Mouse (Mus musculus) cerebral cortex, adult 2 months (tissue): ENCODE measurements around the gene Wdfy3.

Source experiments
- WGBS: fragments of 180-500 bp; shearing (Covaris S2); methylation state at CpG from one replicate; pipeline ENCODE4 v1.1.7; 2018; 5-methylcytosine and 5-hydroxymethylcytosine counted together

Wdfy3 gene

GRCm38 (mm10) chr5:102069767-102070413 is at the start of gene Wdfy3:
Gene Wdfy3, minus strand, starts transcription at chr5:102069921.
- WGBS = under 1% methylated on average over 58 of the region's 62 CpGs

- WGBS = 30% methylated on average over 14 of the region's 14 CpGs
Observed at GRCm38 (mm10) chr5:102113009-102113408, 43.3 kb upstream of the Wdfy3 start.

- WGBS = 83% methylated on average over 7 of the region's 7 CpGs
Observed at GRCm38 (mm10) chr5:102112034-102112433, 42.3 kb upstream of the Wdfy3 start.

- 42% methylated on average over 7 of the region's 7 CpGs for WGBS
Observed at GRCm38 (mm10) chr5:102110031-102110430, 40.3 kb upstream of the Wdfy3 start.

- 75% methylated on average over 3 of the region's 3 CpGs for WGBS
Observed at GRCm38 (mm10) chr5:102105919-102106318, 36.2 kb upstream of the Wdfy3 start.

GRCm38 (mm10) chr5:102101815-102102214 is 32.1 kb upstream of the Wdfy3 start:
- WGBS = 89% methylated on average over 1 of the region's 1 CpGs

GRCm38 (mm10) chr5:102100246-102101241 is 30.8 kb upstream of the Wdfy3 start:
- 78% methylated on average over 21 of the region's 21 CpGs for whole genome bisulfite sequencing

- WGBS = 53% methylated on average over 4 of the region's 4 CpGs
Observed at GRCm38 (mm10) chr5:102095576-102095975, 25.9 kb upstream of the Wdfy3 start.

GRCm38 (mm10) chr5:102090686-102091085 is 21.0 kb upstream of the Wdfy3 start:
- 83% methylated on average over 3 of the region's 3 CpGs for WGBS

- 33% methylated on average over 18 of the region's 18 CpGs for WGBS
Observed at GRCm38 (mm10) chr5:102084737-102085705, 15.3 kb upstream of the Wdfy3 start.

- 4% methylated on average over 1 of the region's 1 CpGs for WGBS
Observed at GRCm38 (mm10) chr5:102074086-102074485, 4.4 kb upstream of the Wdfy3 start.

- 66% methylated on average over 4 of the region's 4 CpGs for WGBS
Observed at GRCm38 (mm10) chr5:102072057-102072456, 2.3 kb upstream of the Wdfy3 start.

- WGBS = 64% methylated on average over 3 of the region's 3 CpGs
Observed at GRCm38 (mm10) chr5:102071241-102071640, 1.5 kb upstream of the Wdfy3 start.

- 48% methylated on average over 4 of the region's 4 CpGs for WGBS
Observed at GRCm38 (mm10) chr5:102070788-102071187, 1.1 kb upstream of the Wdfy3 start.

- WGBS = 9% methylated on average over 6 of the region's 6 CpGs
Observed at GRCm38 (mm10) chr5:102070414-102070768, 670 bp upstream of the Wdfy3 start.

- WGBS = under 1% methylated on average over 73 of the region's 92 CpGs
Observed at GRCm38 (mm10) chr5:102069051-102069766, 512 bp downstream of the Wdfy3 start.

- 81% methylated on average over 6 of the region's 6 CpGs for WGBS
Observed at GRCm38 (mm10) chr5:102066458-102066857, 3.3 kb downstream of the Wdfy3 start.

- WGBS = 63% methylated on average over 18 of the region's 18 CpGs
Observed at GRCm38 (mm10) chr5:102063013-102063752, 6.5 kb downstream of the Wdfy3 start.

- 53% methylated on average over 5 of the region's 5 CpGs for WGBS
Observed at GRCm38 (mm10) chr5:102061816-102062215, 7.9 kb downstream of the Wdfy3 start.

- 43% methylated on average over 7 of the region's 7 CpGs for WGBS
Observed at GRCm38 (mm10) chr5:102055946-102056345, 13.8 kb downstream of the Wdfy3 start.
